Mouse (Mus musculus): ENCODE measurements at regions not wholly inside any gene's neighbourhood (a gene's known extent, or its start where the extent isn't known, plus 50 kb on each side); places are given as distances from the start of the nearest gene placed in this dataset.
A peak's percentile ranks its signal among the peaks of the same experiment; 100 is the strongest.
"Not testable (repeated sequence)": the region's sequence is repeated elsewhere in the genome, so short reads cannot be mapped to it uniquely, and the experiment has no call there.

- intact Hi-C loops (cut with DNase I), result no loop called here
- no peak for DNase-seq (ENCODE audit: low spot score in 2 of 2)
Observed at GRCm38 (mm10) chr4:105702036-105702435, 87.6 kb upstream of the Gm12728 start.

GRCm38 (mm10) chr4:105703408-105703807 lies 86.3 kb upstream of the Gm12728 start:
- DNase-seq (ENCODE audit: low spot score in 2 of 2), result no peak
- intact Hi-C loops (cut with DNase I), result no loop called here

- intact Hi-C loops (cut with DNase I), result no loop called here
- DNase-seq (ENCODE audit: low spot score in 2 of 2), result no peak
Observed at GRCm38 (mm10) chr4:105704271-105704670, 85.4 kb upstream of the Gm12728 start.

GRCm38 (mm10) chr4:105705996-105706395 lies 83.7 kb upstream of the Gm12728 start:
- DNase-seq (ENCODE audit: low spot score in 2 of 2), result peak in 1 of 2 experiments; percentile 7
- intact Hi-C loops (cut with DNase I), result no loop called here

- intact Hi-C loops (cut with DNase I), result no loop called here
- peak in 1 of 2 experiments; percentile 25 for DNase-seq (ENCODE audit: low spot score in 2 of 2)
Observed at GRCm38 (mm10) chr4:105708080-105708796, 81.4 kb upstream of the Gm12728 start.

DNA sequence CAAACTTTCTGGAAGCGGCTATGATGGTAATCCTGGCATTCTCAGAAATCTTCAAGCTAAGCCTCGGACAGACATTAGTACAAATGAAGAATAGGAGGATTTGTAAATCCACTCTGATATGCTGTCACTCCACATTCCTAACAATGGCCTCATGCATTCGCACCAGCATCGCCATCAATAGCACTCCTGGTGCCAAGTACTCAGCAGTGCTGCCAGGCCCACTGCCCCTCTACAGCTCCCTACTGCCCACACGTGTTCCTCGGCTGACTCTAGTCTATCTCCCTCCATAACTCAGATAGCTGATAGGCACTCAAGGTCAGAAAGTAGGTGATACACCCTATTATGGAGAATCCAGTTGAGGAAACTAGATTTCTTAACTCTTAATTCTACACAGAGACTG lies 75.7 kb upstream of the Gm12728 start:
- peak in 1 of 2 experiments; percentile 15 for DNase-seq (ENCODE audit: low spot score in 2 of 2)
- intact Hi-C loops (cut with DNase I), result no loop called here

- DNase-seq (ENCODE audit: low spot score in 2 of 2), result no peak
- intact Hi-C loops (cut with DNase I), result no loop called here
Observed at GRCm38 (mm10) chr4:105718080-105718479, 71.6 kb upstream of the Gm12728 start.

GRCm38 (mm10) chr4:105728696-105729095 lies 61.0 kb upstream of the Gm12728 start:
- intact Hi-C loops (cut with DNase I), result no loop called here

GRCm38 (mm10) chr4:105730900-105731299 lies 58.8 kb upstream of the Gm12728 start:
- no peak for DNase-seq (ENCODE audit: low spot score in 2 of 2)
- intact Hi-C loops (cut with DNase I), result no loop called here

More at GRCm38 (mm10) chr4:105728696-105729095, 61.0 kb upstream of the Gm12728 start:
- no peak for DNase-seq (ENCODE audit: low spot score in 2 of 2)

GRCm38 (mm10) chr4:105735116-105735515 lies 54.6 kb upstream of the Gm12728 start:
- intact Hi-C loops (cut with DNase I); DNase-seq (ENCODE audit: low spot score in 2 of 2): not testable (repeated sequence)
